Mouse (Mus musculus): ENCODE data around the gene Prkar2b.
"Not testable (repeated sequence)": the region's sequence is repeated elsewhere in the genome, so short reads cannot be mapped to it uniquely, and the experiment has no call there.

Gene Prkar2b

GRCm38 (mm10) chr12:32009985-32010369 is 51.1 kb downstream of the Prkar2b start:
- not testable (repeated sequence) for DNase-seq (ENCODE audit: low spot score in 2 of 2)

- DNase-seq (ENCODE audit: low spot score in 2 of 2): no peak
These were observed 51.7 kb downstream of the Prkar2b start for GRCm38 (mm10) chr12:32009267-32009984.

- DNase-seq (ENCODE audit: low spot score in 2 of 2): no peak
These were observed 52.4 kb downstream of the Prkar2b start for GRCm38 (mm10) chr12:32008728-32009127.

GRCm38 (mm10) chr12:32007646-32008045 is 53.5 kb downstream of the Prkar2b start:
- no peak for DNase-seq (ENCODE audit: low spot score in 2 of 2)

GRCm38 (mm10) chr12:32007040-32007439 is 54.1 kb downstream of the Prkar2b start:
- no peak for DNase-seq (ENCODE audit: low spot score in 2 of 2)

- DNase-seq (ENCODE audit: low spot score in 2 of 2): no peak
These were observed 54.6 kb downstream of the Prkar2b start for GRCm38 (mm10) chr12:32006391-32006929.

GRCm38 (mm10) chr12:32000464-32000863 is 60.6 kb downstream of the Prkar2b start:
- no peak for DNase-seq (ENCODE audit: low spot score in 2 of 2)

- no peak for DNase-seq (ENCODE audit: low spot score in 2 of 2)
These were observed 62.4 kb downstream of the Prkar2b start for GRCm38 (mm10) chr12:31998706-31999105.

- no peak for DNase-seq (ENCODE audit: low spot score in 2 of 2)
These were observed 63.7 kb downstream of the Prkar2b start for GRCm38 (mm10) chr12:31997328-31997878.

GRCm38 (mm10) chr12:31996877-31997276 is 64.2 kb downstream of the Prkar2b start:
- peak; percentile 34 to 64 for DNase-seq (ENCODE audit: low spot score in 2 of 2)

GRCm38 (mm10) chr12:31990575-31990974 is 70.5 kb downstream of the Prkar2b start:
- DNase-seq (ENCODE audit: low spot score in 2 of 2): no peak

GRCm38 (mm10) chr12:31989726-31990125 is 71.4 kb downstream of the Prkar2b start:
- DNase-seq (ENCODE audit: low spot score in 2 of 2): no peak

- no peak for DNase-seq (ENCODE audit: low spot score in 2 of 2)
These were observed 74.6 kb downstream of the Prkar2b start for GRCm38 (mm10) chr12:31986463-31986862.

- DNase-seq (ENCODE audit: low spot score in 2 of 2): no peak
These were observed 75.4 kb downstream of the Prkar2b start for GRCm38 (mm10) chr12:31985738-31986137.

GRCm38 (mm10) chr12:31984664-31985063 is 76.4 kb downstream of the Prkar2b start:
- no peak for DNase-seq (ENCODE audit: low spot score in 2 of 2)

GRCm38 (mm10) chr12:31984206-31984605 is 76.9 kb downstream of the Prkar2b start:
- DNase-seq (ENCODE audit: low spot score in 2 of 2): no peak

GRCm38 (mm10) chr12:31983769-31984168 is 77.3 kb downstream of the Prkar2b start:
- no peak for DNase-seq (ENCODE audit: low spot score in 2 of 2)

- DNase-seq (ENCODE audit: low spot score in 2 of 2): no peak
These were observed 77.9 kb downstream of the Prkar2b start for GRCm38 (mm10) chr12:31983238-31983637.

GRCm38 (mm10) chr12:31977613-31978195 is 83.4 kb downstream of the Prkar2b start:
- DNase-seq (ENCODE audit: low spot score in 2 of 2): no peak

GRCm38 (mm10) chr12:31976544-31976943 is 84.6 kb downstream of the Prkar2b start:
- no peak for DNase-seq (ENCODE audit: low spot score in 2 of 2)

GRCm38 (mm10) chr12:31973473-31974172 is 87.5 kb downstream of the Prkar2b start:
- peak; percentile 86 to 89 for DNase-seq (ENCODE audit: low spot score in 2 of 2)

- no peak for DNase-seq (ENCODE audit: low spot score in 2 of 2)
These were observed 89.5 kb downstream of the Prkar2b start for GRCm38 (mm10) chr12:31971547-31971946.
